Mouse (Mus musculus): ENCODE measurements around the gene Slc26a8. TPM values are rescaled to one million over a fixed set of nuclear protein-coding genes. Genes with fewer than 3 reads are reported as not detected.
"Not testable (repeated sequence)": the region's sequence is repeated elsewhere in the genome, so short reads cannot be mapped to it uniquely, and the experiment has no call there.

Gene Slc26a8
- polyA plus RNA-seq (2015; fragmentation: Nextera tagmentation; extraction: Ambion mirVana), result 1.2 and 3.4 TPM in 2 replicates

- H3K9ac ChIP-seq (replicated peaks; ENCODE audit: low read depth, low read length), result peak within 1 kb of the TSS; percentile 65
- H3K4me1 ChIP-seq (replicated peaks; ENCODE audit: control insufficient read depth, insufficient read depth, low read length), result peaks cover 22% of the 10 kb centered on the region
- no peaks in the 10 kb centered on the region for H3K9me3 ChIP-seq (ENCODE audit: control insufficient read depth, low read length)
- WGBS, result 9% methylated on average over 40 of the region's 40 CpGs
- no peaks in the 10 kb centered on the region for H3K27me3 ChIP-seq (replicated peaks; ENCODE audit: control insufficient read depth, insufficient read depth, low read length)
- no peaks in the 10 kb centered on the region for H3K36me3 ChIP-seq (ENCODE audit: control insufficient read depth, insufficient read depth)
- peak within 1 kb of the TSS; percentile 80 for H3K4me2 ChIP-seq (ENCODE audit: low read length)
- peak within 1 kb of the TSS; percentile 96 for H3K27ac ChIP-seq (ENCODE audit: low read length)
- peak within 1 kb of the TSS; percentile 97 for H3K4me3 ChIP-seq (replicated peaks; ENCODE audit: low read length)
- no peak for ATAC-seq
Observed at GRCm38 (mm10) chr17:28689586-28690283, at the start of gene Slc26a8. Slc26a8 (minus strand) TSS chr17:28690233.

GRCm38 (mm10) chr17:28739244-28739643, 49.2 kb upstream of the Slc26a8 start:
- H3K27ac ChIP-seq (ENCODE audit: low read length), result no peak overlapping the region
- no peak overlapping the region for H3K9ac ChIP-seq (replicated peaks; ENCODE audit: low read depth, low read length)
- no peaks in the 10 kb centered on the region for H3K4me1 ChIP-seq (replicated peaks; ENCODE audit: control insufficient read depth, insufficient read depth, low read length)
- no peaks in the 10 kb centered on the region for H3K27me3 ChIP-seq (replicated peaks; ENCODE audit: control insufficient read depth, insufficient read depth, low read length)
- H3K4me2 ChIP-seq (ENCODE audit: low read length), result no peak overlapping the region
- 92% methylated on average over 6 of the region's 6 CpGs for WGBS
- ATAC-seq, result no peak
- peaks cover 18% of the 10 kb centered on the region for H3K36me3 ChIP-seq (ENCODE audit: control insufficient read depth, insufficient read depth)
- no peaks in the 10 kb centered on the region for H3K9me3 ChIP-seq (ENCODE audit: control insufficient read depth, low read length)
- H3K4me3 ChIP-seq (replicated peaks; ENCODE audit: low read length), result no peak overlapping the region

- no peak overlapping the region for H3K9ac ChIP-seq (replicated peaks; ENCODE audit: low read depth, low read length)
- no peaks in the 10 kb centered on the region for H3K9me3 ChIP-seq (ENCODE audit: control insufficient read depth, low read length)
- 79% methylated on average over 4 of the region's 4 CpGs for WGBS
- no peak overlapping the region for H3K4me3 ChIP-seq (replicated peaks; ENCODE audit: low read length)
- no peak overlapping the region for H3K4me2 ChIP-seq (ENCODE audit: low read length)
- peaks cover 9% of the 10 kb centered on the region; the same call in 1 of the 2 replicates for H3K36me3 ChIP-seq (ENCODE audit: control insufficient read depth, insufficient read depth)
- H3K27me3 ChIP-seq (replicated peaks; ENCODE audit: control insufficient read depth, insufficient read depth, low read length), result no peaks in the 10 kb centered on the region
- H3K27ac ChIP-seq (ENCODE audit: low read length), result no peak overlapping the region
- H3K4me1 ChIP-seq (replicated peaks; ENCODE audit: control insufficient read depth, insufficient read depth, low read length), result no peaks in the 10 kb centered on the region
- no peak for ATAC-seq
Observed at GRCm38 (mm10) chr17:28737973-28738372, 47.9 kb upstream of the Slc26a8 start.

- no peak for ATAC-seq
- H3K9ac ChIP-seq (replicated peaks; ENCODE audit: low read depth, low read length), result no peak overlapping the region
- no peak overlapping the region for H3K4me2 ChIP-seq (ENCODE audit: low read length)
- WGBS, result 91% methylated on average over 4 of the region's 4 CpGs
- H3K4me1 ChIP-seq (replicated peaks; ENCODE audit: control insufficient read depth, insufficient read depth, low read length), result no peaks in the 10 kb centered on the region
- no peak overlapping the region for H3K27ac ChIP-seq (ENCODE audit: low read length)
- H3K4me3 ChIP-seq (replicated peaks; ENCODE audit: low read length), result no peak overlapping the region
- H3K27me3 ChIP-seq (replicated peaks; ENCODE audit: control insufficient read depth, insufficient read depth, low read length), result no peaks in the 10 kb centered on the region
- H3K36me3 ChIP-seq (ENCODE audit: control insufficient read depth, insufficient read depth), result peaks cover 3% of the 10 kb centered on the region; the same call in 1 of the 2 replicates
- H3K9me3 ChIP-seq (ENCODE audit: control insufficient read depth, low read length), result no peaks in the 10 kb centered on the region
Observed at GRCm38 (mm10) chr17:28736486-28736885, 46.5 kb upstream of the Slc26a8 start.

- no peak for ATAC-seq
- Histone ChIP-seq H3K27ac (ENCODE audit: low read length) (no peak overlapping the region), H3K4me2 (ENCODE audit: low read length) (no peak overlapping the region), H3K9me3 (ENCODE audit: control insufficient read depth, low read length) (no peaks in the 10 kb centered on the region), H3K4me3 (replicated peaks; ENCODE audit: low read length) (no peak overlapping the region), H3K9ac (replicated peaks; ENCODE audit: low read depth, low read length) (no peak overlapping the region), H3K4me1 (replicated peaks; ENCODE audit: control insufficient read depth, insufficient read depth, low read length) (no peaks in the 10 kb centered on the region), H3K27me3 (replicated peaks; ENCODE audit: control insufficient read depth, insufficient read depth, low read length) (no peaks in the 10 kb centered on the region), H3K36me3 (ENCODE audit: control insufficient read depth, insufficient read depth) (peaks cover 7% of the 10 kb centered on the region; the same call in 1 of the 2 replicates)
- WGBS, result 95% methylated on average over 6 of the region's 6 CpGs
Observed at GRCm38 (mm10) chr17:28735317-28736105, 45.5 kb upstream of the Slc26a8 start.

- peaks cover 21% of the 10 kb centered on the region; the same call in 1 of the 2 replicates for H3K36me3 ChIP-seq (ENCODE audit: control insufficient read depth, insufficient read depth)
- 91% methylated on average over 11 of the region's 11 CpGs for WGBS
- H3K4me2 ChIP-seq (ENCODE audit: low read length); H3K9ac ChIP-seq (replicated peaks; ENCODE audit: low read depth, low read length); ATAC-seq; H3K9me3 ChIP-seq (ENCODE audit: control insufficient read depth, low read length); H3K4me1 ChIP-seq (replicated peaks; ENCODE audit: control insufficient read depth, insufficient read depth, low read length); H3K4me3 ChIP-seq (replicated peaks; ENCODE audit: low read length); H3K27ac ChIP-seq (ENCODE audit: low read length); H3K27me3 ChIP-seq (replicated peaks; ENCODE audit: control insufficient read depth, insufficient read depth, low read length): not testable (repeated sequence)
Observed at GRCm38 (mm10) chr17:28727511-28727910, 37.5 kb upstream of the Slc26a8 start.

- H3K9me3 ChIP-seq (ENCODE audit: control insufficient read depth, low read length), result no peaks in the 10 kb centered on the region
- no peak within 1 kb of the TSS for H3K9ac ChIP-seq (replicated peaks; ENCODE audit: low read depth, low read length)
- H3K4me3 ChIP-seq (replicated peaks; ENCODE audit: low read length), result no peak within 1 kb of the TSS
- H3K4me2 ChIP-seq (ENCODE audit: low read length), result no peak within 1 kb of the TSS
- H3K4me1 ChIP-seq (replicated peaks; ENCODE audit: control insufficient read depth, insufficient read depth, low read length), result no peaks in the 10 kb centered on the region
- no peak within 1 kb of the TSS for H3K27ac ChIP-seq (ENCODE audit: low read length)
- no peak for ATAC-seq
- H3K27me3 ChIP-seq (replicated peaks; ENCODE audit: control insufficient read depth, insufficient read depth, low read length), result no peaks in the 10 kb centered on the region
- peaks cover 21% of the 10 kb centered on the region; the same call in 1 of the 2 replicates for H3K36me3 ChIP-seq (ENCODE audit: control insufficient read depth, insufficient read depth)
- 93% methylated on average over 4 of the region's 4 CpGs for WGBS
Observed at GRCm38 (mm10) chr17:28725783-28726182, 35.8 kb upstream of the Slc26a8 start, which contains the start of gene AC170998.1. AC170998.1 (plus strand) TSS chr17:28726083.

- Histone ChIP-seq H3K9me3 (ENCODE audit: control insufficient read depth, low read length) (no peaks in the 10 kb centered on the region), H3K27me3 (replicated peaks; ENCODE audit: control insufficient read depth, insufficient read depth, low read length) (no peaks in the 10 kb centered on the region), H3K4me1 (replicated peaks; ENCODE audit: control insufficient read depth, insufficient read depth, low read length) (no peaks in the 10 kb centered on the region), H3K27ac (ENCODE audit: low read length) (no peak overlapping the region), H3K36me3 (ENCODE audit: control insufficient read depth, insufficient read depth) (peaks cover 11% of the 10 kb centered on the region), H3K9ac (replicated peaks; ENCODE audit: low read depth, low read length) (no peak overlapping the region), H3K4me3 (replicated peaks; ENCODE audit: low read length) (no peak overlapping the region), H3K4me2 (ENCODE audit: low read length) (no peak overlapping the region)
- ATAC-seq, result no peak
- 66% methylated on average over 3 of the region's 3 CpGs for WGBS
Observed at GRCm38 (mm10) chr17:28717535-28717934, 27.5 kb upstream of the Slc26a8 start.

- Histone ChIP-seq H3K9ac (replicated peaks; ENCODE audit: low read depth, low read length) (no peak overlapping the region), H3K27ac (ENCODE audit: low read length) (peak overlapping the region; percentile 0; the same call in 1 of the 2 replicates), H3K36me3 (ENCODE audit: control insufficient read depth, insufficient read depth) (peaks cover 9% of the 10 kb centered on the region), H3K4me1 (replicated peaks; ENCODE audit: control insufficient read depth, insufficient read depth, low read length) (no peaks in the 10 kb centered on the region), H3K27me3 (replicated peaks; ENCODE audit: control insufficient read depth, insufficient read depth, low read length) (no peaks in the 10 kb centered on the region), H3K4me3 (replicated peaks; ENCODE audit: low read length) (no peak overlapping the region), H3K4me2 (ENCODE audit: low read length) (no peak overlapping the region), H3K9me3 (ENCODE audit: control insufficient read depth, low read length) (no peaks in the 10 kb centered on the region)
- WGBS, result 79% methylated on average over 7 of the region's 7 CpGs
- ATAC-seq, result 0 out of 2 replicates have a peak, but pooled peaks have one; percentile 15
Observed at GRCm38 (mm10) chr17:28715832-28716548, 26.0 kb upstream of the Slc26a8 start.

Data from forebrain, embryonic 16.5 days (tissue).